Mouse (Mus musculus): Measurements from ENCODE around the gene Birc7.

- no peak for TF ChIP-seq POLR2A (IDR thresholded peaks at IDR 0.05; ENCODE audit: extremely low read depth, insufficient read depth, low read length)
- no peak for TF ChIP-seq CTCF (IDR thresholded peaks at IDR 0.05; ENCODE audit: extremely low read depth, insufficient read depth, low read length)
These were observed 31.4 kb downstream of the Birc7 start for GRCm38 (mm10) chr2:180960187-180960586.
